Mouse (Mus musculus): ENCODE measurements around the gene Ttc28. TPM values are rescaled to one million over a fixed set of nuclear protein-coding genes. Genes with fewer than 3 reads are reported as not detected.
A peak's percentile ranks its signal among the peaks of the same experiment; 100 is the strongest.
"Not testable (repeated sequence)": the region's sequence is repeated elsewhere in the genome, so short reads cannot be mapped to it uniquely, and the experiment has no call there.

Ttc28 gene
- polyA plus RNA-seq (2016; fragmentation: Nextera tagmentation; extraction: Ambion mirVana) = 10.9 and 14.5 TPM in 2 replicates

DNA sequence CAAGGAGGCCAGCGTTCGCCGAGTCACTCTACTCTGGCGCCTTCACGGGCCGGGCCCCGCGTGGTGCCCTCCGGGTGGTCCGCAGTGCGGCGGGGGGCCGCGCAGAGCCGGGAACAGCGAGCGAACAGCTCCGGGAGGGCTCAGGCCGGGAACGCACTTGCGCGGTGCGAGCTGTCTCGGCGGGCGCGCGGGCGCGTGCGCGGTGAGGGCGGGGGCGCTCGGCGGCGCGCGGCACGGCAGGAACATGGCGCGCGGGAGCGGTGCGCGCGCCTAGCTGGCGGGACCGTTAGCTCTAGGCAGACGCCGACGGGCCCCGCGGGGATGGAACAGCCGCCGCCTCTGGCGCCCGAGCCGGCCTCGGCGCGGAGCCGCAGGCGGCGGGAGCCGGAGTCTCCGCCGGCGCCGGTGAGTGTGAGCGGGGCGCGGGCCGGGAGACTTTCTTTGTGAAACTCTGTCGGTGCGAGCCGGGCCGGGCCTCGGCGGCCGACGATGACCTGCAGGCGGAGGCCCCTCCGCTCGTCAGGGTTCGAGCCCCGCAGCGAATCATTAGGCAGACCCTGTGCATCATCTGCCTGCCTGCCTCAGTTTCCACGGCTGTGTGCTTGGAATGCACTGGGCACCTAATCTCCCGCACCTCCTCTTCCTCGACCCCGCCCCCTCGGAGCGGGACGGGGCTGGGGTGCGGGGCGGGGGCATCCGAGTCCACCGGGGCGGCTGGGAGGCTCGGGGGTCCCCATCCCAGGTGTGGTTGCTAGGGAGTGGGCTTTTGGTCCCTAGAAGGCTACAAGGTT lies at the start of gene Ttc28:
Gene Ttc28 (plus strand): TSS at position 220 of the 791 bp plus-strand sequence.
- peak within 1 kb of the TSS; percentile 76 for H3K4me3 ChIP-seq
- H3K36me3 ChIP-seq = peaks cover 35% of the 10 kb centered on the region
- peak within 1 kb of the TSS; percentile 96 for H3K27ac ChIP-seq
- peaks cover 22% of the 10 kb centered on the region for H3K4me1 ChIP-seq (replicated peaks)
- under 1% methylated on average over 101 of the region's 101 CpGs for WGBS
- no peaks in the 10 kb centered on the region for H3K9me3 ChIP-seq
- DNase-seq (ENCODE audit: low spot score) = peak; percentile 90
- H3K27me3 ChIP-seq (ENCODE audit: insufficient read depth, poor library complexity, severe bottlenecking) = no peaks in the 10 kb centered on the region

DNA sequence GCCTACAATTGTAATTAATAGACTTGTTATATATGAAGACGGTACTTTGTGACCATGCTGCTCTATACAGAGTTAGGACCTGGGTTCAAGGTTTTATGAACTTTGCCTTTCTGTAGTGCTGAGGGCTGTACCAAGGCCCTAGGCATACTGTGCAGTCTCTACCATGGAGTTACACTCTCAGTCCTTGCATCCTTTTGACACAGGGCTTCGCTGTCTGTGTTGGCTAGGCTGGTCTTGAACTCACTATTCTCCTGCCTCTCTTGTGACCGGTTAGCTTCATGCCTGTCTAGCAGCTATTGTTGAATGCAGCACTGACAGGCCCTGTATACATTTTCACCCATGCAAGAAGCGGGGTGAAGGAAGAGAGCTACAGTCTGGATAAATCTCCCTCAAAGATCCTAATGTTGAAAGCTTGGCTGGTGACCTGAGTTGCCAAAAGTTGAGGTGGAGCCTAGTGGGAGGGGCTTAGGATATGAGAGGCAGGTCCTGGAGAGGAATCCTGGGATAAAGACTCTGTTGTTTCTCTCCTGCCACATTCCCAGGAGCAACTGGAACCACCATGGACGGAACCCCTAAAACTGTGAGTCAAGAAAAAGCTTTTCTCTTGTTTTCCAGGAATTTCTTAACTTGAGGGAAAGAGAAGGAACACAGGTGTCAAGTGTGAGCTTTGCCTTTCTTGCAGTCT lies 48.4 kb upstream of the Ttc28 start:
- Histone ChIP-seq H3K27ac (no peak overlapping the region), H3K4me1 (replicated peaks) (no peaks in the 10 kb centered on the region), H3K27me3 (ENCODE audit: insufficient read depth, poor library complexity, severe bottlenecking) (no peaks in the 10 kb centered on the region), H3K9me3 (no peaks in the 10 kb centered on the region), H3K4me3 (no peak overlapping the region), H3K36me3 (peaks cover 17% of the 10 kb centered on the region; the same call in 1 of the 2 replicates)
- WGBS = 89% methylated on average over 5 of the region's 5 CpGs
- no peak for DNase-seq (ENCODE audit: low spot score)

DNA sequence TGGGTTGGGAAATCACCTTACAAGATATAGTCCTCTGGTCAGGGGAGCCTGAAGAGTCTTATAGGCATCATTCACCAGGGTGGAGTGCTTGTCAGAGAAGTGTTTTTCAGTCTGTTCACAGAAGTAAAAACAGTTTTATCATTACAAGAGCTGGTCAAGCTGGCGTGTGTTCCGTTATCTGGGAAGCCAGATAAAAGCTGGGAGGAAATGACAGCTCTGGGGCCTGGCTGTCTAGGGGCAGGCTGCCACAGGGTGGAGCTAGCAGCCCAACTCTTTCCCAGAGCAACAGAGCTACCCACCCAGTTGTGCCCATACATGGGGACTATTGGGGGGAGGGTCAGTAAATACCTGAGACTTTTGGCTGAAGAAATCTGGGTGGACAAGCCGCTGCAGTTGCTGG lies 43.6 kb upstream of the Ttc28 start:
- Histone ChIP-seq H3K27me3 (ENCODE audit: insufficient read depth, poor library complexity, severe bottlenecking) (no peaks in the 10 kb centered on the region), H3K9me3 (no peaks in the 10 kb centered on the region), H3K4me3 (no peak overlapping the region), H3K4me1 (replicated peaks) (peaks cover 20% of the 10 kb centered on the region), H3K27ac (no peak overlapping the region), H3K36me3 (peaks cover 14% of the 10 kb centered on the region)
- 41% methylated on average over 3 of the region's 3 CpGs for WGBS
- peak; percentile 29 for DNase-seq (ENCODE audit: low spot score)

DNA sequence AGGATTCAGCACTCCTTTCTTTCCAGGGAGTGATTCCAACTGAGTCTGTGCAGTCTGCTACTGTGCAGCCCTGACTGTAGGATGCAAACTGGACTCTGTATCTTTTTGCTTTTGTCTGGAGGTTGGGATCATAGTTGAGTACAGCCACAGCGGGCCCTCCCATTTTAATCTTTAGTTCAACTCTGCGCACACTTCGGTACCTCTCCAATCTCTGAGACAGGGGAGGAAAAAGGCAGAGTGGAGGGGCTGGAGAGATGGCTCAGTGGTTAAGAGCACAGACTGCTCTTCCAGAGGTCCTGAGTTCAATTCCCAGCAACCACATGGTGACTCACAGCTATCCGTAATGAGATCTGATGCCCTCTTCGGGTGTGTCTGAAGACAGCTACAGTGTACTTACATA lies 41.6 kb upstream of the Ttc28 start:
- DNase-seq (ENCODE audit: low spot score); H3K27ac ChIP-seq; H3K4me3 ChIP-seq; H3K9me3 ChIP-seq; H3K27me3 ChIP-seq (ENCODE audit: insufficient read depth, poor library complexity, severe bottlenecking): not testable (repeated sequence)
- WGBS = 91% methylated on average over 5 of the region's 5 CpGs
- Histone ChIP-seq H3K4me1 (replicated peaks) (peaks cover 24% of the 10 kb centered on the region), H3K36me3 (peaks cover 29% of the 10 kb centered on the region)

DNA sequence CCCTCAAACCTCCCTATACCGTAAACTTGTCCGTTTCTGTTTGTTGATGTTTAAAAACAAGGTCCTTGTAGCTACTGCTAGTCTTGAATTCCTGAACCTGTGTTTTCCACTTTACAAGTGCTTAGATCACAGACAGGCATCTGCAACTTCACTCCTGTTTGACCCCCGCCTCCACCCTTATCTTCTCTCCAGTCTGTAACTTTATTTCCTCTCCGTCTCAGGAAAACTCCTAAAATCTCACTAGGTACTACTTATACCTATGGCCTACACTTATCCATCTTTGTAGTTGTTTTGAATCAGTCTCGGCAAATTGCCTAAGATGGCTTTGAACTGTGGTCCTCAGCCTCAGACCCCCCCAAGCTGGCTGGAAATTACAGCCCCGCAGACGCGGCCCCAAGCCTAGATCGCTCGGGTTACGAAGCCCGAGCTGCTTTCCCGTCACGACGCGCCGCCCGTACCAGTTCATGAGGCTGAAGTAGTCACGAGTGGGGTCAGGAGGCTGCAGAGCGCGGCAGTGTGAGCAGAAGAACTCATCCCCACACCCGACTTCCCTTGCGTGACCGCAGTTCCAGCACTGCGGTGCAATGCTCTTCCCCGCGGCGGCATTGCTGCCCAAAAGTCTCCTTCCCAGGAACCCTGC lies 40.4 kb upstream of the Ttc28 start:
- H3K4me3 ChIP-seq = peak overlapping the region; percentile 80
- peak overlapping the region; percentile 91 for H3K27ac ChIP-seq
- no peaks in the 10 kb centered on the region for H3K9me3 ChIP-seq
- WGBS = 7% methylated on average over 28 of the region's 28 CpGs
- H3K27me3 ChIP-seq (ENCODE audit: insufficient read depth, poor library complexity, severe bottlenecking) = no peaks in the 10 kb centered on the region
- DNase-seq (ENCODE audit: low spot score) = no peak
- H3K4me1 ChIP-seq (replicated peaks) = peaks cover 24% of the 10 kb centered on the region
- H3K36me3 ChIP-seq = peaks cover 36% of the 10 kb centered on the region

- Histone ChIP-seq H3K4me3 (peak within 1 kb of the TSS; percentile 80), H3K4me1 (replicated peaks) (peaks cover 24% of the 10 kb centered on the region), H3K27ac (peak within 1 kb of the TSS; percentile 91), H3K27me3 (ENCODE audit: insufficient read depth, poor library complexity, severe bottlenecking) (no peaks in the 10 kb centered on the region), H3K36me3 (peaks cover 43% of the 10 kb centered on the region), H3K9me3 (no peaks in the 10 kb centered on the region)
- DNase-seq (ENCODE audit: low spot score) = peak; percentile 97
- WGBS = under 1% methylated on average over 41 of the region's 41 CpGs
Measured at GRCm38 (mm10) chr5:110839678-110840365, 39.8 kb upstream of the Ttc28 start, which contains the start of the genes Hscb and Chek2. TSS of gene Hscb (minus strand) at chr5:110839777. TSS of gene Chek2 (plus strand) at chr5:110839979.

- peaks cover 24% of the 10 kb centered on the region for H3K4me1 ChIP-seq (replicated peaks)
- H3K4me3 ChIP-seq = peak overlapping the region; percentile 80
- H3K36me3 ChIP-seq = peaks cover 46% of the 10 kb centered on the region
- WGBS = 10% methylated on average over 4 of the region's 4 CpGs
- peak; percentile 38 for DNase-seq (ENCODE audit: low spot score)
- H3K27ac ChIP-seq = peak overlapping the region; percentile 91
- no peaks in the 10 kb centered on the region for H3K27me3 ChIP-seq (ENCODE audit: insufficient read depth, poor library complexity, severe bottlenecking)
- no peaks in the 10 kb centered on the region for H3K9me3 ChIP-seq
Measured at GRCm38 (mm10) chr5:110840465-110840864, 39.1 kb upstream of the Ttc28 start.

DNA sequence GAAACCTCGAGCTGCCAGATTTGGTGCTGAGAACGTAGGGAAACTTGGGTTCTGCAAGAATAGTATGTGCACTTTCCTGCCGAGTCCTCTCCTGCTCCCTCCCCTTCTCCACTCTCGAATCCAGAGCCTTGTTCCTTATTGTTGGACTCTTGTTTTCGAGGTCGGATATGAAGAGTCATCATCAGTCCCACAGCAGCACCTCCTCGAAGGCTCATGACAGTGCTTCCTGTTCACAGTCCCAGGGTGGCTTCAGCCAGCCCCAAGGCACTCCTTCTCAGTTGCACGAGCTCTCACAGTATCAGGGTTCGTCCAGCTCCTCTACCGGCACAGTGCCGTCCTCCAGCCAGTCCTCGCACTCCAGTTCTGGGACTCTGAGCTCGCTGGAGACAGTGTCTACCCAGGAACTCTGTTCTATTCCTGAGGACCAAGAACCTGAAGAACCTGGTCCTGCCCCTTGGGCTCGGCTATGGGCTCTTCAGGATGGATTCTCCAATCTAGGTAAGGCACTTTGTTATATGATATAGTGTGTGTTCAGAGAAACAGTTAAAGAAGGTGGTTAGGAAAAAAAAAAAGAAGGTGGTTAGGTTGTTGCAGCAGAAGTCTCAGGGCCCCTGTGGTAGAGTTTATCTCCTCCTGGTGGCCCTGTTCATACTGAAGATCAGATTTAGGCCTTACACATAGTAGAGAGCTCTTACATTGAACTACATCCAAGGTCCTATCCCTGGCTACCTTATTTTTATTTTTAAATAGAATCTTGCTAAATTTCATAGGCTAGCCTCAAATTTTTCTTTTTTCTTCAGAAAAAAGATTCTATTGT lies 38.3 kb upstream of the Ttc28 start:
- 93% methylated on average over 14 of the region's 14 CpGs for WGBS
- no peak for DNase-seq (ENCODE audit: low spot score)
- H3K9me3 ChIP-seq = no peaks in the 10 kb centered on the region
- H3K27me3 ChIP-seq (ENCODE audit: insufficient read depth, poor library complexity, severe bottlenecking) = no peaks in the 10 kb centered on the region
- H3K4me1 ChIP-seq (replicated peaks) = peaks cover 24% of the 10 kb centered on the region
- no peak overlapping the region for H3K27ac ChIP-seq
- peaks cover 53% of the 10 kb centered on the region for H3K36me3 ChIP-seq
- H3K4me3 ChIP-seq = peak overlapping the region; percentile 80

DNA sequence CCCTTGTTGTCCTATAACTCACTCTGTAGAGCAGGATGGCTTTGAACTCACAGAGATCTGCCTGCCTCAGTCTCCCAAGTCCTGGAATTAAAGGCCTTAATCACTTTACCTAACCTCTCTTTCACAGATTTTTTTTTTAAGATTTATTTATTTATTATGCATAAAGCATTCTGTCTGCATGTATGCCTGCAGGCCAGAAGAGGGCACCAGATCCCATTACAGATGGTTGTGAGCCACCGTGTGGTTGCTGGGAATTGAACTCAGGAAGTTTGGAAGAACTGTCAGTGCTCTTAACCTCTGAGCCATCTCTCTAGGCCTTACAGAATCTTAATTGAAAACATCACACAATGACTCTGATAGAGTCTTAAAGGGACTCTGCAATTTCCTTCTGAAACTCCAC lies 26.6 kb upstream of the Ttc28 start:
- Histone ChIP-seq H3K36me3 (peaks cover 83% of the 10 kb centered on the region), H3K27ac (no peak overlapping the region)
- 78% methylated on average over 1 of the region's 1 CpGs for WGBS

GRCm38 (mm10) chr5:110857091-110857490 lies 22.5 kb upstream of the Ttc28 start:
- Histone ChIP-seq H3K27me3 (ENCODE audit: insufficient read depth, poor library complexity, severe bottlenecking) (no peaks in the 10 kb centered on the region), H3K36me3 (peaks cover 79% of the 10 kb centered on the region), H3K4me1 (replicated peaks) (0 out of 2 replicates have a peak, but pooled peaks cover 4% of the 10 kb centered on the region), H3K27ac (no peak overlapping the region), H3K4me3 (no peak overlapping the region), H3K9me3 (no peaks in the 10 kb centered on the region)
- WGBS = 82% methylated on average over 5 of the region's 5 CpGs
- no peak for DNase-seq (ENCODE audit: low spot score)

More for the DNA sequence above, 26.6 kb upstream of the Ttc28 start:
- H3K4me3 ChIP-seq = no peak overlapping the region
- DNase-seq (ENCODE audit: low spot score) = no peak
- H3K4me1 ChIP-seq (replicated peaks) = no peaks in the 10 kb centered on the region
- H3K9me3 ChIP-seq = no peaks in the 10 kb centered on the region
- no peaks in the 10 kb centered on the region for H3K27me3 ChIP-seq (ENCODE audit: insufficient read depth, poor library complexity, severe bottlenecking)

GRCm38 (mm10) chr5:110859013-110859650 lies 20.5 kb upstream of the Ttc28 start:
- Histone ChIP-seq H3K4me1 (replicated peaks) (0 out of 2 replicates have a peak, but pooled peaks cover 4% of the 10 kb centered on the region), H3K36me3 (peaks cover 81% of the 10 kb centered on the region), H3K9me3 (no peaks in the 10 kb centered on the region), H3K4me3 (no peak overlapping the region), H3K27me3 (ENCODE audit: insufficient read depth, poor library complexity, severe bottlenecking) (no peaks in the 10 kb centered on the region), H3K27ac (peak overlapping the region; percentile 54)
- DNase-seq (ENCODE audit: low spot score) = peak; percentile 18
- 62% methylated on average over 13 of the region's 13 CpGs for WGBS
